Mouse (Mus musculus): ENCODE data around the gene Nanog.
"Not testable (repeated sequence)": the region's sequence is repeated elsewhere in the genome, so short reads cannot be mapped to it uniquely, and the experiment has no call there.

Nanog gene

DNA sequence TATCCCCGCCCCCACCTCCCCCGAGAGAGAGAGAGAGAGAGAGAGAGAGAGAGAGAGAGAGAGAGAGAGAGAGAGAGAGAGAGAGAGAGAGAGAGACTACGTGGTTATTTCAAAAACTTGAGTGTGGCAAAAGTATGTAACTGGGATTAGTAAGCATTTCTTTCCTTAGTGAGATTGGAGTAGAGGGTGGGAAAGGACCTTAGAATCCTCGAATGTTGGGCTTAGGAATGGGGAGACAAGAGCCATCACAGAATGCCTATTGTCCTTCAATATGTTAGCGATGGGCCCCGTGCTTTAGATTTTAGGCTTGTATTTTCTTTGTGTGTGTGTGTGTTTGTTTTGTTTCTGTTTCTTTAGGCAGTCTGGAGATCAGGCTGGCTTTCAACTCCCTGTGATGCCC lies 4.0 kb upstream of the Nanog start:
- DNase-seq, result no peak

DNA sequence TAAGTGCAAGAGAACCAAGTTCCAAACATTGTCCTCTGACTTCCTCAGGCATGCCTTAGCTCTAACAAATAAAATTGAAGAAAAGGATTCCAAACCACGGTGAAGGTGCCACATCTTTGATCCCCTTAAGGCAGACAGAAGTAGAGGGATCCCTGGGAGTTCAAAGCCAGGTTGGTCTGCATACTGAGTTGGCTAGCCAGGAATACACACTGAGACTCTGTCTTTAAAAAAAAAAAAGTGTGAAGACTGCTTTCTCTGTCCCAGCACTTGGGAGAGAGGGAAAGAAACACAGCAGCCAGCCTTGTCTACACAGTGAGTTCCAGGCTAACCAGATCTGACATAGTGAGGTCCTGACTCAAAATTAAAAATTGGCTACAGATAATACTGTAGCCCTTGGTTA lies 3.6 kb upstream of the Nanog start:
- DNase-seq, result no peak

DNA sequence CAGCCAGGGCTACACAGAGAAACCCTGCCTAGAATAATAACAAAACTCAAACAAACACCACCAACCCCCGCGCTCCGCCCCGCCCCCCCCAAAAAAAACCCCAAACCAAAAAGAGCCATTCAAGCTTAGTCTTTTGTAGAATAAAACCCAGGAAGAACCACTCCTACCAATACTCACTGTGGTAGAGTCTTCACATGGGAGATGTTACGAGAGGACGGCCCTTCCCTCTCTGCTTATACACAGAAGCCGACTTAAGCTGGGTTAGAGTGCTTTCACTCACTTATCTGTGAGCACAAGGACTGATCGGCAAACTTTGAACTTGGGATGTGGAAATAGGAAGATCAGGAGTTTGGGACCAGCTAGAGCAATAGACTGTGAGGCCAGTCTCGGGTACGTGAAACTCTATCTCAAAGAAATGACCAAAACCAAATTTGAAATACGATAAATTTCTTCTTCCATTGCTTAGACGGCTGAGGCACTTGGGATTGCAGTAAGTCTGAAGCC lies 900 bp upstream of the Nanog start:
- no peak for DNase-seq

DNA sequence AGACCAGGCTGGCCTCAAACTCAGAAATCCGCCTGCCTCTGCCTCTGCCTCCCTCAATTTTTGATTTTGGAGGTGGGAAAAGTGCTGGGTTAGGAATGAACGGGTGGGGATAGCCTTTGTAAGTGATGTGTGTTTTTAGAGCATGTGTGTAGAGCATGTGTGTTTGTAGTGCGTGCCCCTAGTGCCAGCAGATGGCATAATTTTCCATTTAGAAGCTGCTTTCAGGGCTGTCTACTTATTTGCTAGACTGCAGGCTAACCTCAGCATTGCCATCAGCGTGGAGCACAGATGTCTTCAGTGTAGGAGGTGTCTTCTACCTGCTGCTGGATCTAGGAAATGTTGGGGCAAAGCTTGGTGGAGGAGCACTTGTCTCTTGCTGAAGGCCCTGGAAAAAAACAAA lies 1.5 kb downstream of the Nanog start:
- no peak for DNase-seq

DNA sequence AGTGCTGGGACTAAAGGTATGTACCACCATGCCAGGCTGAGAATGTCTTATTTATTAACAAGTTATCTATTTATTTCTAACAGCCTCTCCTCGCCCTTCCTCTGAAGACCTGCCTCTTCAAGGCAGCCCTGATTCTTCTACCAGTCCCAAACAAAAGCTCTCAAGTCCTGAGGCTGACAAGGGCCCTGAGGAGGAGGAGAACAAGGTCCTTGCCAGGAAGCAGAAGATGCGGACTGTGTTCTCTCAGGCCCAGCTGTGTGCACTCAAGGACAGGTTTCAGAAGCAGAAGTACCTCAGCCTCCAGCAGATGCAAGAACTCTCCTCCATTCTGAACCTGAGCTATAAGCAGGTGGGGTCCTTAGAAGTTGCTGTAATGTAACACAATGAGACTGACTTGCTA lies 4.2 kb downstream of the Nanog start:
- DNase-seq, result no peak

DNA sequence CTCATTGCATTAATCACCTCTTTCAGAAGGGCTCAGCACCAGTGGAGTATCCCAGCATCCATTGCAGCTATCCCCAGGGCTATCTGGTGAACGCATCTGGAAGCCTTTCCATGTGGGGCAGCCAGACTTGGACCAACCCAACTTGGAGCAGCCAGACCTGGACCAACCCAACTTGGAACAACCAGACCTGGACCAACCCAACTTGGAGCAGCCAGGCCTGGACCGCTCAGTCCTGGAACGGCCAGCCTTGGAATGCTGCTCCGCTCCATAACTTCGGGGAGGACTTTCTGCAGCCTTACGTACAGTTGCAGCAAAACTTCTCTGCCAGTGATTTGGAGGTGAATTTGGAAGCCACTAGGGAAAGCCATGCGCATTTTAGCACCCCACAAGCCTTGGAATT lies 5.8 kb downstream of the Nanog start:
- not testable (repeated sequence) for DNase-seq

DNA sequence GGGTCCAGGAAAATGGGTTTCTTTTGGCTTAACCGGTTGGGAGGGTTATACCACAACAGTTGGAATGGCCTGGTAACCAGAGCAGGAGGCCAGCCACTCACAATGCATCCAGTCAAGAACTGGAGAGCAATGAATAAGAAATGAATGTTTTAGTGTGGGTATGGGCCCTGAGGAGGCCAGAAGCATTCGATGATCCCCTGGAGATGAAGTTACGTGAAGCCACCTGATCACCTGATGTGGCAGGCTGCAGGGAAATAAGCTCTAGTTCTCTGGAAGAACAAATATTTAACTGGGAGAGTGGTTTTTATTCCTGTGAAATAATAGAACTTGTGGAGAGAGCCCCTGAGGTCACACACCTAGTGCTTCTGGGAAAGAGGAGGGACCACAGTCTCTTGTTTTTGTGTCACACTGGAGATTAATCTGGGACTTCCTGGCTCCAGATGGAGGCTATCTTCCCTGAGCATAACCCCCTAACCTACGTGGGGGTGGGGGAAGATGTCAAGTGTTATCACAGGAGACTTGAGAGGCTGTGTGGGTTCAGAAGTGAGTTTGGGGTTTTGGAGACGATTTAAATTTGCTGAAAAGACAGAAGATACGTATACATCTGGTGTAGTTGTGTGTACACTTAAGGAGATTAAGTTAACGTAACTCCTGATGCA lies 7.5 kb downstream of the Nanog start:
- DNase-seq, result no peak

DNA sequence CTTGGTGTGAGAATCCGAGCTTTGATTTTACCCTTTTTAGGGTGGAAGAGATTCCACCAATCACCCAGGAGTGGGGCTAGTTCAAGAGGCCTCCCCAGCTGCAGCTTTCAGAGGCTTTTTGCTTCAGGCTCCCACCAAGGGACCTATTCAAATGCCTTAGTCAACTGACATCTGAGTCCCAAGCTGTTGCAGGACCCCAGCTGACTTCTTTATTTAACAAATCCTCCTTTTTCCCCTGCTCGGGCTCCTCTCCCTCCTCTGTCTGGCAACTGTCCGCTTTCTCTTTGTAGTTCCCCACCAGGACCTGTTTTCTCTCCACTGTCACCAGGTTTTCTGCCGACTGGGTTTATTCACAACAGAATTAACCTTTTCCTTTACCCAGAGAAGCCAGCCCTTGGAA lies 8.6 kb downstream of the Nanog start:
- peak in 1 of 2 experiments; percentile 11 for DNase-seq

DNA sequence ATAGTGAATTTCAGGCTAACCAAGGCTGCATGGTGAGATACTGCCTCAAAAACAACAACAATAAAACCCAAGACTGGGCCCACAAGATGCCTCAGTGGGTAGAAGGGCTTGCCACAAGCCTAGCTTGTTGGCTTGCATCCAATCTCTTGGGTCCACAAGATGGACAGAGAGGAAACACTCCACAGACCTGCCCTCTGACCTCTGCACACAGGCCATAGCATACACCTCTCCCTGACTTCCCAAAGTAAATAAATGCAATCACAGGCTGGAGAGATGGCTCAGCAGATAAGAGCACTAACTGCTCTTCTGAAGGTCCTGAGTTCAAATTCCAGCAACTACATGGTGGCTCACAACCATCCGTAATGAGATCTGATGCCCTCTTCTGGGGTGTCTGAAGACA lies 10.9 kb downstream of the Nanog start:
- DNase-seq, result not testable (repeated sequence)

DNA sequence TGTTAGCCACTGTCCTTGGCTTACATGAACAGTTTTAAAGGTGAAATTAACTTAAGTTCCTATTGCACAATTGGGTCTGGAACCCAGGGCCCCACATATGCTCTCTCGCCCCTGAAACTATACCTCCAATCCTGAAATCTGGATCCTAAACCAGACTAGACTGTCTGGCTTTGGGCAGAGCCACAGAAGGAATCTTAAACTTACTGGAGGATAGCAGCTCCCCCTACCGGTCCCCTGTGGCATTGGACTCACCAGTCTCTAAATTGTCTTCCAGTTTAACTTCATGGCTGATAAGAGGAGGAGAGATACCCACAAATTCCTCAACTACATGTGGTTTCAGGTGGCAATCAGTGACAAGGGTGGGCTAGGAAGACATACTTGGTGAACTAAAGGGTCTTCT lies 12.7 kb downstream of the Nanog start:
- peak; percentile 81 to 85 for DNase-seq

DNA sequence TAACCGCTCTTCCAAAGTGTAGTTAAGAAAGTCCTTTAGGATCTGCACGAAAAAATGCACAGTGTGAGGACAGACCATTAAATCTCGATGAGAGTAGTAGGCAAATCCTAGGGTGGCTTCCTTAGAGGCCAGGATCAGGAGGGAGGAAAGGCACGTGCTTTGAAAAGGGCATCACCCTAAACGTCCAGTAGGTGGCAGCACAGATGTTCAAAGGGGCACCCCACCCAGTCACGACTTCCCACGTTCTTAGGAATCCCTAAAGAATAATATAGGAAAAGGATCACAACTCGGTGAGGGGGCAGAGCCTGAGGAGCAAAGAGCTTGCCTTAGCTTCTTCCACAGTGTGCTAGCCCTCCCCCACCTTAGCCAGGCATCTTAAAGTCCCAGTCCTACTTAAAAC lies 32.7 kb downstream of the Nanog start:
- DNase-seq, result peak; percentile 87 to 89

DNA sequence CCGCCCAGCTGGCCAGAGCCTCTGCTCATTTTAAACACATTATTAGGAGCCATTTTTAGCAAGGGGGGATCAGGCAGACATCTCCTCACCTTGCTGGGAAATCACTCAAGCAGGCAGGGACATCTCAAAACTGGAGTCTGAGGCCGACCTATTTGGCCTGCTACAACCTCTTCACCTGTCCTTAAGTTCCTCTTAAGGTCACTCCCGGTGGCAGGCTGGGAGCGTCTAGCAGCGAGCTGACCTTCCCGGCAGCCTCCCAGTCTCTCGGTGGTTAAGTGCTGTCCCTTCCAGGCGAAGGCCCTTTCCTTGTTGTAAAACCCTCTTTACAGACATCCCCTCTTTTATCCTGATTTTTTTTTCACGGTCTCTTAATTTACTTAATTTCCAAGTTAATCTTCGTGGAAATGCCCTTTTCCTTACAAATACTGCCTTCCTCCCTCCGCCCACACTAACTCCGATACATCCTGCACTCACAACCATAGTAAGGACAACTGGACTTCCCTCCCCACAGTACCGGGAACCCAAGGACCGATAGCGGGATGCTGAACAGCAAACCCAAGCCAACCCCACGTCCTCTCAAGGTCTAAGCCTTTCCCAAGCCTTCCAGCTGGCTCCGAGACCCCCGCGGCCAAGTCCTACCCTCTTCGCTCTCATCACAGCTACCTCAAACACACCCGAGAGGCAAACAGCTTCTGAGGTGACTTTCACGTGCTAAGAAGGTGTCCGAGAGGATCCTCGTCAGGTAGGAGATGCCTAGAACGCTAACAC lies 34.4 kb downstream of the Nanog start:
- peak; percentile 59 to 64 for DNase-seq

DNA sequence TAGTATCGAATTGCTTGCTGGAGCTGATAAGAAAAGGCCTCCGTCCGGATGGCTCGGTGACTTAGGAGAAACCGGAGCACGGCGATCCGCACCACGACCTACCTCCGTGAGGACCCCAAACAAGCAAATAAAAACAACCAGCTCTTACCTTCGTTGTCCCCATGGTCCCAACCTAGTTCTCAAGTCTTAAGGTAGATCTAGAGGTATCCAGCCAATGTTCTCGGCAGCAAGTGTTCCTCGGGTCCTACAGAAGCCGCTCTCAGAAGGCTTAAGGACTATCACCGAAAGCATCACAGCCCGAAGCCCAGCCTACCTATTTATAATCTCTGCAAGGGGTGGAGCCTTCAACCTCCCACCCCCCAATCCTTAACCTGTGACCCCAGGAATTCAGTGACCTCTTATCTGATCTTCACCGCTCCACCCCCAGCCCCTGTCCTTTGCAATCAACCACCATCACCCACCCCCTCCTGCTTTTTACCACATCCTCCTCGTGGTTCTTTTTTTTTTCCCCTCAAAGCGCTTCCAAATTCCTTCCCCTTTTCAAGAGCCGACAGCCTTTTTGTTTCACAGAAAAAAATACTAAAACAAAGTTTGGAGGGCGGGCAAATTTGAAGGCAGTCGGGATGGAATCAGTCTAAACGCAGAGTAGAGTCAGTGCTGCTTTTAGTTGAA lies 35.1 kb downstream of the Nanog start:
- peak; percentile 75 to 80 for DNase-seq

DNA sequence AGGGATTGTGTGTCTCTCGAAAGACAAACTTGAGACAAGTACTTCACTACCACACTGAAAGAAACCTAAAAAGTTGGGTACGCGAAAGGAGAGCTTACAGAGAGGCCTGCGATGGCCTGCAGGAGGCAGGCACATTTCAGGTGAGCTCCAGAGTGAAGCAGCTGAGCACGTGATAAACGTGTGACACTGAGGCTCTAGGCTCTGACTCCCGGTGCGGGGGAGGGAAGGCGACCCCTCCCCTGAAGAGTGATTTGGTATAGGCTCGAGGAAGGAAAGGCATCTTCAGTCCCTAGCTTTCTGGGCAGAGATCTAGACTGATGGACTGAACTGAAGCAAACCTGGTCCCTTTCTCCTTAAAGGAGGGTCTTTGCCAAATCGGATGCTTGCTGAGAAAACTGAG lies 36.1 kb downstream of the Nanog start:
- DNase-seq, result peak; percentile 34 to 40

DNA sequence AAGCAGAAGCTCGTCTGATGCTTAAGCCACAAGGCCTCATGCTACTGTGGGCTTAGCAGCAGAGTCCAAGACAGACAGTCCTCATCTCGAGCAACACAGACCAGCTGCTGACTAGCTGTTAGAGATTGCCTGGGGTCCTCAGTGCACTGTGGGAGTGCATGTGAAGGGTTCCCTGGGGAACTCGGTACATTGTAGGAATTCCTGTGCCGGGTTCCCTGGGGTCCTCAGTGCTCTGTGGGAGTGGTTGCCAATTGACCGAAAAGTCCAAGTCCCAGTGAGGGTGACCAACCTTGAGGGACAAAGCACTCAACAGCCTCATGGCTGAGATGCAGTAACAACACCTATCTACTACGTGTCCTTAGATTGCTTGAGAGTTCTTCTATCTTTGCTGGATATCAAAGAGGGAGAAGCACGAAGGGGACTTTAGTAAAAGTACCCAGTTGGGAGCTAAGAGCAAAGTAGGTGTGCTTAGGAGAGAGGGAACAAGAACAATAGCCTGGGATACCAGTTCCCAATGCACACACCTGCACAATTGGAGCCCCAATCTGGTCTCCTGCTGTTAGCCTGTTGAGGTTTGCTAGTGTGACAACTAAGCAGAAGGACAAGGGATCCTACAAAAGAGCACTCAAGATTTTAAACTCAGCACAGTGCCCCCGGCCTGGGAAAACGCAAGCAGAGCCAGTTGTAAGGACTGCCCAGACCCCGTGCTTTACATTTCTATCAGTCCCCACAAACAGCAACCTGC lies 37.4 kb downstream of the Nanog start:
- DNase-seq, result no peak

DNA sequence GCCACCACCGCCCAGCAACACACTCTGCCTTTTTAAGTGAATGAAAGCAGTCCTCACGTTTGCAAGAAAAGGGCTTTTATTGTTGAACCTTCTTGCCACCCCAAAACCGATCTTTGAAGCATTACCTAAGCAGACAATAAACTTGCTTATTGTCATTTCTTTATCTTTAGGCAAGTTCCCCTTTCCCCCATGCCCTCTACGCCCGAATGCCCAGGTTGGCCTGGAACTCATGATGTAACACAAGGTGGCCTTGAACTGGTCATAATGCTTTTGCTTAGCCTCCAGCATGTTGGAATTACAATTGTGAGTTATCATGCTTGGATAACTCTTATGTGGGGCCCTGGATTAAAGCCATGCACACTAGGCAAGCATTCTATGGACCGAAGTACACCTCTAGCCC lies 43.3 kb downstream of the Nanog start:
- DNase-seq, result no peak

DNA sequence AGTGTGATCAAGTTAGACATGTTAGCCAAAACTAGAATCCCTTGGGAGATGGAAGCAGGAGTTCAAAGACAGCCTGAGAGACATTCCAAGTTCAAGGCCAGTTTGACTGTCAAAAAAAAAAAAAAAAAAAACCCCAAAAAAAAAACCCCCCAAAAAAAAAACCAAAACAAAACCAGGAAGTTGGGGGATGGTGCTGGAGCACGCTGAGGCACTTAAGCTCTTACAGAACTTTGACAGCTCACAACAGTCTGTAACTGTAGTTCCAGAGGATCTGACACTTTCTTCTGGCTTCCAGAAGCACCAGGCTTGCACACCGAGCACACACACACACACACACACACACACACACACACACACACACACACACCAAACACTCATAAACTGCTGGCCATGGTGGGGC lies 48.6 kb downstream of the Nanog start:
- no peak for DNase-seq

DNA sequence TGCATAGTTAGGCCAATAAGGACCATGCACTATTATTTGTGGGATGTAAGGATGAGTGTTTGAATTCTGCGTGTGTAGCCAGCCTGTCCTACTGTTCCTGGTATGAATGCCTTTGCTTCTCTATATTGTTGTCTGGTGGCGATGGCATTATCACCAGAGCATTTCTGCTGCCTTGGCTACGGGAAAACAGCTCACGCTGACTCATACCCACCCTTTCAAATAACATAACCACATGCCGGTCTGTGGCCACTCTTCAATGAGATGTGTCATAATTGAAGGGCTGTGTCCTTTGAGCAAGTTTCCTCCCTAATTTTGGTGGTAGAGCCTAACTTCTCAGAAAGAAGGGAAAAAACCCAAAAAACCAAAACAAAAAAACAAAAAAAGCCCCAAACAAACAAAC lies 51.4 kb downstream of the Nanog start:
- DNase-seq, result no peak

DNA sequence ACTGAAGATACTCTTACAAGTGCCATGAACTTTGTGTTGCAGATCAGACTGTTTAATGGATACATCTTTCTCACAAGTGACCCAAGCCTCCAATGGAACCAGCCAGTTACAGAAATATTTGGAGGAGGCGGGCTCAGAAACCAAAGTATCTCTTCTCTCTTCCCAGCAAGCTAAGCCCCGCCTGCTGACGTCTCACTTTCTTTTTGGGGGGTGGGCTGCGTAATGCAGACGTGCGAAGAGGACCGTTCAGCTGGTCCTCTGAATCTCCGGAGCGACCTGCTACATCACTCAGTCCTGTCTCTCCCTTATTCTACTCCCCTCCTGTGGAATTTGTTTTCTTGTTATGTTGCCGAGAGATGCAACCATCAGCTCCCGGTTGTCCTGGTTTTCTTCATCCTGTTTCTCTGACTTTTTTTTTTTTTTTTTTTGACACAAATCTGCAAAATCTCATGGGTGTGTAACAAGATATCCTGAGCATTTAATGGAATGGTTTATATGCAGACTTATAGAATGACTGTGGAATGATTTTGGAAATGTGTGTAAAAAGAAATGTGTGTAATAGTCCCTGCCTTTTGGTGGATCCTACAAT lies 53.8 kb downstream of the Nanog start:
- peak; percentile 90 to 93 for DNase-seq

DNA sequence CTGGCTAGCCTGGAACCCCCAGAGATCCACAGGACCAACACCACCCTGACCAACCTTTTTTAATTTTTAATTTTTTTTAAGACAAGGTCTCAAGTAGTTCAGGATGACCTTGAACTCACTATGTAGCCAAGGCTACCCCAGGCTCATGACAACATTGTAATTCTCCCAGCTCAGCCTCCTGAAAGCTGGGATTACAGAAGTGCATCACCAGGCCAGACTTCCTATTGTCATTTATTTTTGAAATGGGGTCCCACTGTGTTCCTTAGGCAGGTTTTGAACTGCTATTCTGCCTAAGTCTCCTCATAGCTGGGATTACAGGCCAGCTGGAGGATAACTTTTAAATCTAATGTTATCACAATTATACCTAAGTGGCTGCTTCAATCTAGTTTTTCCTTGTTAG lies 54.6 kb downstream of the Nanog start:
- no peak for DNase-seq

DNA sequence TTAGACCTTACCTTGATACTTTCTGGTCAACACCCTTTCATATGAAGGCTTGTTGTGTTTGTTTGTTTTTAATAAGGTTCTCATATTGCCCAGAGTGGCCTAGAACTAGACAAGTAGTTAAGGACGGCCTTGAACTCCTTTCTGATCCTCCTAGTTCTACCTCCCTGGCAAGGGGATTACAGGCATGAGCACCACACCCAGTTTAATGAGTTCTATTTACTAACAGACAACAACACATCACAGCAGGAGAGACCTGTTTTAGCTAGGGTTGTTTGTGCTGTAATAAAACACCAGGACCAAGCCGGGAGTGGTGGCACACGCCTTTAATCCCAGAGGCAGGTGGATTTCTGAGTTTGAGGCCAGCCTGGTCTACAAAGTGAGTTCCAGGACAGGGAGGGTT lies 55.2 kb downstream of the Nanog start:
- DNase-seq, result no peak

DNA sequence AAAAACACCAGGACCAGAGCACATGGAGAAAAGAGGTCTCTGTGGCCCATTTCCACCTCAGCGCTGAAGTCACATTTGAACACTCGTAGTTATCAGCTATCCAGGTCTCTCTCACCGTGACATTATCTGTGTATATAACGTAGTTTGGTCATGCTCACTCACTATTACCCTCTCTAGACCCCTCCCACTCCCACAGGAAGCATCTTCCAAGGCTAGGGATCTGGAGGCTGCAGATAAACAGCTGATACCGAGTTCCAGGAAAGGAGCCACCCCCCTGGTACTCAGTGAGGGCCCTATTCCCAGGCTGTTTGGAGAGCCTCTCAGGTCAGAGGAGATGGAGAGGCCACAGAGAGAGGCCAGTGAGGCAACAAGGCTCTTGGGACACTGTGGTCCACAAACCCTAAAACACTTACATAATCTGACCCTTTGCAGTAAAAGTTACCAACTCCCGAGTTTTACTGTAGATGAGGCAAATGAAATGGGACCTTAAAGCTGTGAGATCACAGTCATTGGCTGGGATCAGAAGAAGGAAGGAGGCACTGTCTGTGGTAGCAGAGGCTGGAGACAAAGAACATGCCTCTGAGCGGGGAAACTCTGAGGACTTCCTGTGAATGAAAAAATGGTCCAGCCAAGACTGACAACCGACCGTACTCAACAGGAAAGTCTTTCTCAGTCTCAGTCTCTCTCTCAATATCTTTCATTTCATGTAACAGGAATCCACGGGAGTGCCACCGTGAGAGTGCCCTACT lies 55.8 kb downstream of the Nanog start:
- DNase-seq, result no peak
